Mouse (Mus musculus) urinary bladder, postnatal 4 days (tissue): ENCODE measurements around the gene Ptprg.

Source experiments
- DNase-seq, 2 experiments: peaks; one replicate each; pipeline ENCODE4 v3.0.0; 2021 to 2022; ENCODE audit warnings: low spot score in 2 of 2

The Ptprg gene

DNA sequence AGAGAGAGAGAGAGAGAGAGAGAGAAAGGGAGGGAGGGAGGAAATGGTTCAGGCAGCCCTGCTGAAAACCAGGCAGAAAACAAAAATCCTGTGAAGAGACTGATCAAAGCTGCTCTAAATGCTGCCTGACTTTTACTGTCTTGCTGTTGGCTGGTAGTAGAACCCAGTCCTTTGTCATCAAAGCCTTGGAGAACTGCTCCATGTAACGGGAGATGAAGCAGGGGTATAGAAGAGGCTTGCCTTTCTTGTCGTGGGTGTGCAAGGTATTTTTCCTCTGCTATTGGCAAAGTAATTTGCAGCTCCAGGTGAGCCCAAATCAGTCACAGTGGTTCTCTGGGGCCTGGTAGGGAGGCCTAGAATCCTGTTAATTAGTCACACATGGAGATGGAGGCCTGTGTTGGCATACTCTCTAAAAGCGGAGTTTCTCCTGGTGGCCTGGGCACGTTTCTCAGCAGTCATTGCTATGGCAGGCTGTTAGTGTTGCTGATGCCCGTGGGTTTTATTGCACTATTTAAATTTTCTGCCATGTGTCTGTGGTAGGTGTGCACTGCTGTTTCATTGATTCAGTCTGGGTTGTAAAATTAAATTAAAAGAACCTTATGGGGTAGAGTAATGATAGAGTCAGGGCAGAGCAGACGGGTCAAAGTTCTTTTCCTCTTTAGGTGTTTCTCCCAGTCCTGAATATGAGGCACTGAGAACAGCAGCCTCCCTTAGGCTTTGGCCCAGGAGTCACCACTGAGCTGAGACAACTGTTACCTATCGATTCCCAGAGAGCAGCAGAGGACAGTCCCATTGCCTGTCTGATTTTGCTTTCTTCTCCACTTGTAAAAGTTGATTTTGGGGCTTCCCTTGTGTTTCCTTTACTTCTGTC is 269.7 kb downstream of the Ptprg start:
- no peak for DNase-seq

DNA sequence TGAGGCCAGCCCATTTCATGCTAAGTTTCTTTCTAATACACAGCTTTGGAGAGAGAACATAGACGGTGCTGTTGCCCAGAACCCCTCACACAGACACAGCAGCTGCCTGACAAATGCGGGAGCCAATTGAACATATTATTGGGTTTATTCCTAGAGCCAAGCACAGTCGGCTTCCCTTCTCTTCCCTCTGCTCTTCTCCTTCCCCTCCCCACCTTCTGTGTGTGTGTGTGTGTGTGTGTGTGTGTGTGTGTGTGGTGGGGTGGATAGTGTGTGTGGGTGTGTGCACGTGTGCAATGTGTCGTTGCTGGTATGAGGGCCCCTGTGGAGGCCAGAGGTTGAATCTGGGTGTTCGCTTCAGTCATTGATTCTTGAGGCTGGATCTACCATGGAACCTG is 270.4 kb downstream of the Ptprg start:
- DNase-seq, result no peak

DNA sequence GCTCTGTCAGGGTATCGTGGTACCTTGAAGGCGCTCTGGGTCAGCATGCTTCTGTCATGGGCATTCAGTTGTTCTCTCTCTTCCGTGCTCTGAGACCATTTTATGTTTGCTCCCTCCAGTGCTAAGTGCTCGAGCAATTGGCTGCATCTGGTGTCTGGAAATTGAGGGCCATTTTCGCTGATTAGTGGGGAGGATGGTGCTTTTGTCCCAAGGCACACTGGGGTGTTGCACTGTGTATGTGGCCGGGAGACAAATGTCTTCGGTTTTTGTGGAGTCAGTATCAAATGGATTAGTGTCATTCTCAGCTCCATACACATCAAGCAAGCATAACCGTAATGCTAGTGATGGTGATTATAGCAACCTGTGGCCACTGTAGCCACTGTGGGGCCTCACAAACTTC is 271.6 kb downstream of the Ptprg start:
- DNase-seq, result no peak

DNA sequence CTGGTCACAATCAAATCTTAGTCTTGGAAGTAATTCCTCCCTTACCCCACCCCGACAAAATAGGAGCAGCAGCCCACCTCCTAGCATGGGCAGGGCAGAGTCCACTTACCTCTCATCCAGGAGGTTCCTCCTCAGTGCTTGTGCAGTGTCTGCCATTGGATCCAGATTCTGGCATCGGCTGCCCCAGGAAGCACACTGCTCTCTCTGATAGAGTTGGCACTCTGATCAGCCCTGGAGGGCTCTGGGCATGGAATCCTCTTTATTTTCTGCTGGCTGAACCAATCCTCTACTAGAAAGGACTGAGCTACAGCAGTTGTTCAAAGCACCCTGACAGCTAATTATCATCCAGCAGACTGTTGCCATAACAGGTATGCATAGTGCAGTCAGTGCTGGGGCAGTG is 272.2 kb downstream of the Ptprg start:
- DNase-seq, result no peak

DNA sequence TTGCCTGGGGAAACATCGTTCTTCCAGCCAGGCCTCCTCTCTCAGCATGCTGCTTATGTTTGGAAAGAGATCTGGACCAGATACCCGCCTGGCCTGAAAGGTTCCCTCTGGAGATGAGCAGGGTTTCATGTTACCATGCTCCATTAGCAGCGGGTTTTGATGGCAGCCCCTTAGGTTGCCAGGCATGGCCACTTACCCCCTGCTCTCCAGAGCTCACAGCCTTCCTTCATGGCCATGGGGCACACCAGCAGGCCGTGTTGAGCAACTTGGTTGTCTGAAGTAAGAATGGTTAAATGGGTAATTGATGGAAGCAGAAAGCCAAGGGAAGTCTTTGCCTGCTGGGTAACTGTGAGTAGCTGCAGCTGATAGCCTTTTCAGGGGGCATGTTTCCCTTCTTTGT is 274.8 kb downstream of the Ptprg start:
- DNase-seq, result no peak

DNA sequence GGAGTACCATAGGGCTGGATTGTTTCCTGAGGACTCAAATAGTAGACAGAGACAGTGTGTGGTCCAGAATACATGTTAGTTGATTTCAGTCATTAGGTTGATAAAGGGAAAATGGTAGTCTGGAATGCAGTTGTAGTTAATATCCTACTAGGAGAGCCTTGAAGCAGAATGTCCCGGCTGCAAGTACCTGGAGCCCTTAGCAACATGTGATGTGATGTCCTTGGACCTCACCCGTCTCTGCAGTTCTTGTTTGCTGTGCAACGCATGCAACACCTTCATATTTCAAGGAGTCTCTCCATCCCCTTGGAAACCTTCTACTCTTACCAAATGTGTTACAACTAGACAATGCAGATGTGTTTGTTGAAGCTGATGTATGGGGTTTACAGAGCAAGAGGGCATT is 280.3 kb downstream of the Ptprg start:
- DNase-seq, result no peak

DNA sequence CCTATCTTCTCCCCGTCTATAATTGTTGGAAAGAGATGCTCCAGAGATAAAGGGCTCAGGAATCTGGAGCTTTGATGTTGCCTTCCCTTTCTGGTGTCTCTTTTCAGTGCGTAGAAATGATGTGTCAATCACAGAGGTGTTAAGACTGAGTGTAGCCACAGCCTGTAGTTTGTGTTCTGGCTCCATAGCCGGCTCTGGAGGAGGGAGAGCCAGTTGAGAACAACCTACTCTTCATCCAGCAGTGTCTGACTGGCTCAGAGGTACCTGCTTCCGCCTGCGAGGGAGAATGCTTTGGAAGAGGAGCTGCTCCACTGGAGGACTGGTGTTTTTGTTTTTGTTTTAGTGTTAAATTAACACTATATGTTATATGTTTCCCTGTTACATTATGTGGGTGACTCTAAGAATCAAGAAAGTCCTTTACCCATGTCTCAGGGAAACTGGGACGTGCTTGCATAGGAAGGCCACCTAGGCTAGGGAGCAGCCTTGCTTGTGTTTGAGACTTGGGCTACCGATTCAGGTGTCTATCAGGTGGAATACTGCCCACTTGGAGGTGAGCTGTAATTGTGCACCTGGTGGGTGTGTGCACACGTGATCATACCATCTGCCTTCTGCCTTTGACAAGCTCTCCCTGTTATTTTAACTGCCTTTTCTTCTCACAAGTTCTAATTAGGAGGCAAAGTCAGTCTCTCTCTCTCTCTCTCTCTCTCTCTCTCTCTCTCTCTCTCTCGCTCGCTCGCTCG is 282.5 kb downstream of the Ptprg start:
- DNase-seq, result no peak

DNA sequence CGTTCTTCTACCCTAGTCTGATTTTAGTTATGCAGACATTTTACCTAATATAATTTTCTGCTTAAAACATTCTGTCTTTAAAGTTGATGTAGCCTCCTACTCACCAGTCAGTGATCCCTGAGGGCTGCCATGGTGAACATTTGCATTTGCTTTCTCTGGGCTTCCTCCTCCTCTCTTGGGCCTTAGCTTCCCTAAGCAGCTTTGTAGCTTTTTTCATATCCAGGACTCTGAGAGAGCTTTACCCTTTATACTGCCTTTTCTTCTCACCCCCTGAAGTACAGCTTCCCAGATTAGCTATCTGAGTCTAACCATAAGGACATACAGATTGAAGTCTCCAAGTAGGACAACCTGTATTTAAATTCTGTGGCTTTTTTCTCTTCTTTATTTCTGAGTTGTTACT is 284.4 kb downstream of the Ptprg start:
- no peak for DNase-seq

DNA sequence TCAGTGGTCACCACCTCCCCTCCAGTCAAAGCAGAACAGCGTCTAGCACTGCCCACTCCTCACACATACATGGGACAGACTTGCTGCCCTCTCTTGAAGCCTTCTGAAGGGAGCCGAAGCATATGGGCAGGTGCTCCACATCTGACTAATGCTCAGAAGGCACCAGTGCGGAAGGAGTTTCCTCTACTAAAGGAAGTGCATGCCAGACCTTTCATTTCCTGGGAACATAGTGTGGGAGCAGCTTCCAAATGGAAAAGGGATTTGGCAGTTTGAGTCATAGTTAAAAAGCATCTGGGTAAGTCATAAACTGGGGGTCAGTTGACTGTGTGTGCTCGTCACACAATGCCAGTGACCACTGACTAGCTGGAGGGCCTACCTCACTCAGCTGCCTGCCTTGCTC is 288.3 kb downstream of the Ptprg start:
- no peak for DNase-seq

DNA sequence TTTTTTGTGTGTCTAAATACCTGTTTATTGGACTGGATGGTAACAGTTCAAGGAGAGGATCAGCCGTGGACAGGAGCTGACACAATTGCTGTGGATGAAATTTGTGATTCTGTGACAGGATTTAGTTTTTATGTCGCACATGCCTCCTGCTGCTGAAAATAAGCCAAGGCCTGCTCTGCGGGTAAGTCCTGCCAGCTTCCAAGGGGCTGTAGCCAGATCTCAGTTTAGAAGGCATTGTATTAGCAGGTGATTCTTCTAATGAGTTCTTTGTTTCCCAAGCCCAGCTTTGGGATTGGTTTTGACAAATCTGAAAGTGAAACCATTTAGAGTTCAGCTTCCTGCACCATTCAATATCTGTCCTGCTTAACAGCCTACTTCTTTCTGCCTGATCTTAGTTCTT is 299.6 kb downstream of the Ptprg start:
- no peak for DNase-seq

DNA sequence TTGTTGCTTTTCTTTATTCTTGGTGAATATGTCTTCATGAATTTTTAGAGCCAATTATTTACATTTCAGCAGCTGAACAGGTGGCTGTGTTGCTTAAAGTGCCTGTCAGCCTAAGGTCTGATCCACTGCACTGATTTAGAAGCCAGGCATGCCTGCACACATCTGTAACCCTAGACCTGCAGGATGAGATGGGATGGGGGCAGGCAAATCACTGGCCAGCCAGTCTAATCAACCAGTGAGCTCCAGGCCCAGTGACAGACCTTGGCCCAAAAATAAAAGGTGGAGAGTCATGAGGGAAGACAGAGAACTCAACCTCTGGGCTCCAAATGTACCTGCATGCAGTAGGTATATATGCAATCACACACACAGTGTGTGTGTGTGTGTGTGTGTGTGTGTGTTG is 302.2 kb downstream of the Ptprg start:
- no peak for DNase-seq

DNA sequence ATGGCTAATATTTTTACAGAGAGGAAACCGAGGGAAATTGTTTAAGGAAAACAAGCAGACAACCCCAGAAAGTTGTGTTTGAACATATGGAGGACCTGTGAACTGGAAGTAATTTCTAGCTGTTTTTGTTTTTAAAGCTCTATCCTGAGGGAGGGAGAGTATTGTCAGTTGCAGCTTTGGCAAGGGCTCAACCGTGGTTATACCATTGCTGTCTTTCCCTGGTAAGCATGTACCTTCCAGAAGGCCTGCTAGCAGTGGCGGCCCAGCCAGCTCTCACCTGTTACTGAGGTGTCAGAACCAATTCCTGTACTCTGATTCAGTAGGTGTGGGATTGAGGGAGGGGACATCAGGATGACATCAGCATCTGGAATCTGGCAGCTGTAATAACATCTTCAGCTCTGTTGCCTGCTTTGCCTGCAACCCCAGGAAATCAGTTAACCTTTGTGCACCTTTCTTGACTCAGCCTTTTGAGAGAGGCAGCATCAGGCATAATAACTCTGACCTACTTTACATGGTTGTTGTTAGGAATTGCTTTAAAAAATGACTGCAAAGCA is 304.7 kb downstream of the Ptprg start:
- DNase-seq, result no peak

DNA sequence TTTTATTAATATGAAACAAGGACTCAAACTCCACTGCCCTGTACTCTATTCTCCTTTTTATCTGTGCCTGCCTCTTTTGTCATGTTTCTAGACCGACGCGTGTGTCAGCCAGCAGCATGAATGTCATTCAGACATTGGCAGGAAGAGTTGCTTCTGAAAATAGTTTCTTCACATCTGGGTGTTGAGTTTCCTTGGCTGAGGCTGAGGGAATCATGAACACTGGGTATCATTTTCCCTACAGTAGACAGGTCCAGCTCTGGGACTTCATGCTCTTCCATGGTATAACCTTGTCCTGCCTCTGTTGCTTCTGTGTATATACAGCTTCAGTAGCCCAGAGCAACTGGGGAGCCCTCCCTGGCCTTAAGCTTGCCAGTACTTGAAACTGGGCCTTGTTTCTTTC is 310.0 kb downstream of the Ptprg start:
- no peak for DNase-seq

DNA sequence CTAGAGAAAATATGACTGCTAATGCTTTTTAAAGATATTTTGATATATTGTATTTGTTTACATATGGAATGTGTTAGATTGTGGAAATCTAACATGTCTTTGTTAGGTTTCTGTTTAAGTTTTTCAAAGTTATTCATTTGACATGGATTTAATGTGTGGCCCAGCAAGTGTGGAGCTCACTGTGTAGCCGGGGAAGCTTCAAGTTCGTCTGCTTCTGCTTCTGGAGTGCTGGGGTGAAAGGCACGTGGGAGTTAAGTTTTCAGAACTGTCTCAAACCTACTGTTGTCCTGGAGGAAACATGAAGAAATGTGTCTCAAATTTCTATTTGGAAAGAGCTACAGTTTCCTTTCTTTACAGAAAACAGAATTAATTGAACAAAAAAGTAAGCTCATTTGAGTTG is 311.5 kb downstream of the Ptprg start:
- DNase-seq, result no peak

DNA sequence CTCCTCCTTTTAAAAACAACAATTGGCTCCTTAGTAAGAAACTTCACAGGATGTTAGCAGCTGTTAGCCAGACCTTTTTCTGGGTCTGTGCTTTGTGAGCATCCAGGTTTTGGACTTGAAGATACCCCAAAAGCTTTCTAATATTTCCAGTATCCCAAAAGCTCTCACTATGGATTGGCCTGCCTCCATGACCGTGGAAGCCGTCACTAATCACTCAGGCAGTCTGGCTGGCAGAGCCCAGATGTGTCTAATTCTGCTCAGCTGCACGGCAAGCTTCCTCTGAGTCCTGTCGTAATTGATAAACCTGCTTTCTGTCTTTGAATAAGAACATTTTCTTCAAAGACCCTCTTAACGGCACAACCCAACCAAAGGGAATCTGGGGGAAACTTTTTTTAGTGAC is 312.0 kb downstream of the Ptprg start:
- no peak for DNase-seq

DNA sequence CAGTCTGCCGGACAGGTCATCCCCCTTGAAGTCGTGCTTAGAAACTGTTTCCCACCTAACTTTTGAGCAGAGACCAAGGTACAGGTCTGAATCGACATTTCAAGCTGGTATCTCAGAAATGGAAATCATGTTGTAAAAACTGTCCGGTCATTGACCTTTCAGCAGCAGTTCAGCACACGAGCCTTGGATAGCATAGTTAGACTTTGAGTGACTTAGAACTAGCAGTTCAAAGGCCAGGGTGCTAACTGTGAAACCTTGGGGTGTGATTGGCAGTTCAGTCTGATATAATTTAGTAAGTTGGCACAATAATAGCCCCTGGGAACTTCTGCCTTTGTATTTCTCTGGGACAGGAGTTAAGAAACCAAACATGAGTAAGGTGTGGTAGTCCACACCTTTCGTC is 312.5 kb downstream of the Ptprg start:
- DNase-seq, result no peak

DNA sequence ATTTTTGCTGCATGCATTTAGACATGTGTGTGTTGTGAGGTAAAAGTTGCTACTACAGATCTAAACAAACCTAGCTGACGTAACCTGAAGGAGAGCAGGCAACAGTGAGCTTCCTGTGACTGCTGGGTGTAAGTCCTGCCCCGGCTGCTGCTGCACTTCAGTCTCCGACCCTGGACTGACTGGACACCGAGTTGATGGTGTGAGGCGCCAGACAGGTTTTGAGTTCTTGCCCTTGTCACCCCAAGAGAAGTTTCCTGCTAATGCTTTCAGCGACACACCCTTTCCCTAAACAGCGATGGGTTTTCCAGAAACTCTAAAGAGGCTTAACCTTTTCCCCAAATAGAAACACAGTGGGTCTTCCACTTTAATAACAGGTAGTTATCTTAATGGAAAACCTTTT is 313.1 kb downstream of the Ptprg start:
- DNase-seq, result no peak

DNA sequence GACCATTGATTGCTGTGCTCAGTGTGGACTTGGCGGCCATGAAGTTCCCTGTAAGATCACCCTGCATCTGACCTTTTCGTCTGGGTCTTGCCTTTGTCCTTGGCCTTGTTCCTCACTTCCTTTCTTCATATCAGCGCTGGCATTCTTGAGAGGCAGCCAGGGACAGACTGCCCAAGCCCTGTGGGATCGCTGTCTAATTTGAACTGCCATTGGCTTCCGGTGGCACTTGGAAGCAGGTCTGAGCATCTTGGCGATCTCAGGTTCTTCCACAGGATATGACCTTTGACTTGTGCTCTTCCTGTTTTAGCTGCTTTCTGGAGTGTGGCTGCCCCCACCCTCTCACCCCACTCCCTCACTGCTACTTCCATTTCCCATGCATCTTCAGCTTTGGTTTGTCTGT is 315.3 kb downstream of the Ptprg start:
- DNase-seq, result no peak

DNA sequence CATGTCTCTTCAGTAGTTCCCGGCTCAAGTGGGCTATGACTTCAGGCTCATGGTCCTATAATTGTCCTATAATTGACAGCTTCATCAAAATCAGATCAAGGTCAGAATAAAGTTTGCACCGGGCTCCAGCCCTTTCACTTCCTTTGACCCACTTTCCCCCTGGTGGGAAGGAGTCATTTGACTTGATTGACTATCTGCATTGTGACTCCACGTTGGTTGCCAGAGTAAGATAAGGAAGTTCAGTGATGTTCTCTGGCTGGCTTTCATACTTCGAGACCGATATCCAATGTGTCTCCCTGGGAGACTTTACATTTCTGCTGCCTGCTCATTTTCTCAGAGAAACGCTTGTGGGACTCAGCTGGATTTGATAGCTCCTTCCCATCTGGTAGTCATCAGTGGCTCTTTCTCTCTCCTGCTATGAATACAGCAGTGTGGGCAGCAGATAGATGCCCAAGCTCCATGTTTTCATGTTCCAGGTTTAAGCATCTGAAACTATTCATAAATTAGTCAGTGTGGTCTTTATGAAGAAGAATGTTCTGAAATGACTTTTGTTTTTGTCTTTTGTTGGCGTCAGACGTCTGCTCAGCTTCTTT is 318.5 kb downstream of the Ptprg start:
- DNase-seq, result no peak

DNA sequence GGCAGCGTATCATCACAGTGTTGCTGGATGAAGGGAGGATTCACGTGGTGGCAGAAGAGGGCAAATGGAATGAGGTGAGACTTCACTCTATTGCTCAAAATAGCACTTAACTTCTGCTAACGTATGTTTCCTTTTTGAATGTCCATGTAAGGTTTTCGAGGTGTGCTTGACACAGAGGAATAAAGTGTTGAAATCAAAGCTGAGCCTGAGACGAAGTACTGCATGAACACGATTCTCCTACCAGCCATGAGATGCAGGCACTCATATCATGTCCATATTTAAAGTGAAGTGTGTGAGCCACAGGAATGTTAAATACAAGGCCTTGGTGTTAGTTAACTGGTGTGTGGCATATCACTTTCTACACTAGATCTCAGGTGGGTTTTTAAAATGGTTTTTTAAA is 320.9 kb downstream of the Ptprg start:
- DNase-seq, result no peak

DNA sequence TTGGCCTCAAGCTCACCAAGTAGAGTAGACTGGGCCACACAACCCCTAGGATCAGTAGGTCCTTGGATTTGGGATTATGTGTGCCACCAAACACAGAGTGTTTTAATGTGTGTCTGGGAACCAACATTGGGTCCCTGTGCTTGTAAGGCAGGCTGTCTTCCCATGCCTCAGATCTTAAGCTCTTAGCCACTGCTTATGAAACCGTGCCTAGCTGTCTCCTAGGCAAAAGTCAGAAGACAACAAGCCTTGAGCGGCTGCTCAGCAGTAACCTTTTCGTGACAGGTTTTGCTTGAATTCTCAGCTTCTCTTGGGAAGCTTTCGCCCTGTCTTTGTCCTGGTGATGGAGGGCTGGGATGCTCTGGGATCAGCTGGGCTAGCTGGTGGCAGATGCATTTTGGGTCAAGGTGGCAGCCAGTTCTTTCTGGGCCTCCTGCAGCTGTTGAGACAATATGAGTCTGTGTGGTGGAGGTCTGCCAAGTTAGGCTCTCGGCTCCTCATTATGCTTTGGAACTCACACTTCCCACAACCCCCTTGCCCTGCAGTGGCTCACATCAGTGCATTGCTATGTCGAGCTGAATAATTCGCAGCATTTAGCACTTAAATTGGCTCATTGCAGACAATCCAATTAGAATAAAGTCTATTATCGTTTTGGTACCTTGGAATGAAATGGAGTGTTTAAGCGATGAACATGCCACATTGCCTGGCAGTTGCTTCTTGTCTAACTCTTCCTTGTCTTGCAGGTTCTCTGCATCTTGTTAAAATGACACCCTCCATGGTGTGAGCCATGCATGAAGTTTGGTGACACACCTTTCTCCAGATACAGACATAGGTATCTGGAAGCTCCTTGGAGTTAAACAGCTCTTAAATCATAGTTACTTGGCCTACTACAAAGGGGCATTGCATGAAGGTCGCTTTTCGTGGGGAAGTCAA is 321.9 kb downstream of the Ptprg start:
- no peak for DNase-seq

DNA sequence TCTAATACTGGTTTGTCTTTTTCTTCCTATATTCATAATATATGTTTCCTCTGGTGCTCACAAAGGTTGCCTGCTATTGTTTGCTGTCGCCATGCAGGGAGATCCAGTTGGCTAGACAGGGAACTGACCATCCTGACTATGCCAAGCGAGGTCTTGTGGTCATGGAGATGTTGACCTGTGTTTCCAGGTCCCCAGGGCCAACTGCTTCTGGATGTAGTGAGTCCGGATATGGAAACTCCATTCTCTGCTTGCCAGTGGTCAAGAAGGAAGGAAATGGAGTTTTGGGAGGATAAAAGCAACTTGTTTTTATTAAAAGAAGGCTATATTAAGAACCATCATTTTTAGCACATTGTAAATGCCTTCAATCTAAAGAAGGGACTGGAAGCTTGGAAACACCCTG is 327.8 kb downstream of the Ptprg start:
- no peak for DNase-seq
